Mouse (Mus musculus) stomach, postnatal 0 days (tissue): ENCODE data around the gene N4bp2l2. TPM values are rescaled to one million over a fixed set of nuclear protein-coding genes. Genes with fewer than 3 reads are reported as not detected.
A peak's percentile ranks its signal among the peaks of the same experiment; 100 is the strongest.

Experiments used
- ATAC-seq: fragments of 200-750 bp; cut with Nextera tagmentation; 2 replicates; pipeline ENCODE4 v1.8.0; 2017; ENCODE audit not compliant: low FRiP score, low TSS enrichment
- DNase-seq: peaks from one replicate; pipeline ENCODE4 v3.0.0-alpha.2; 2016; ENCODE audit warnings: low spot score
- H3K27ac ChIP-seq: fragments of 300-500 bp; sonication (generic); replicated peaks from 2 replicates; pipeline ENCODE4 v1.5.1; 2014; ENCODE audit warnings: mild to moderate bottlenecking, control low read depth
- H3K27me3 ChIP-seq: fragments of 300-500 bp; sonication (generic); 2 replicates; pipeline ENCODE4 v1.6.1; 2014; ENCODE audit warnings: low read length; ENCODE audit not compliant: control insufficient read depth, insufficient read depth
- H3K36me3 ChIP-seq: fragments of 300-500 bp; sonication (generic); 2 replicates; pipeline ENCODE4 v1.6.1; 2014; ENCODE audit warnings: low read length, mixed read lengths; ENCODE audit not compliant: control insufficient read depth, insufficient read depth
- H3K4me1 ChIP-seq: fragments of 300-500 bp; sonication (generic); replicated peaks from 2 replicates; pipeline ENCODE4 v1.6.1; 2014; ENCODE audit warnings: antibody characterized with exemption; ENCODE audit not compliant: control insufficient read depth, insufficient read depth
- H3K4me2 ChIP-seq: fragments of 300-500 bp; sonication (generic); replicated peaks from 2 replicates; pipeline ENCODE4 v1.6.1; 2014; ENCODE audit warnings: low read depth, mild to moderate bottlenecking, control low read depth, moderate library complexity
- H3K4me3 ChIP-seq: fragments of 300-500 bp; sonication (generic); 2 replicates; pipeline ENCODE4 v1.5.1; 2014; ENCODE audit warnings: low read depth, low read length, control low read depth
- H3K9ac ChIP-seq: fragments of 300-500 bp; sonication (generic); 2 replicates; pipeline ENCODE4 v1.6.1; 2014; ENCODE audit warnings: mild to moderate bottlenecking, low read length, control low read depth, mixed read lengths
- H3K9me3 ChIP-seq: fragments of 300-500 bp; sonication (generic); 2 replicates; pipeline ENCODE4 v1.6.1; 2016; ENCODE audit warnings: low read length; ENCODE audit not compliant: control insufficient read depth
- CTCF ChIP-seq: IDR thresholded peaks from 2 replicates; pipeline ENCODE4 v1.5.1; 2016; ENCODE audit warnings: antibody characterized with exemption, low read depth, mild to moderate bottlenecking, moderate library complexity
- EP300 ChIP-seq: optimal IDR thresholded peaks from 2 replicates; pipeline ENCODE3; 2016; ENCODE audit warnings: antibody characterized with exemption
- WGBS: fragments of 180-500 bp; shearing (Covaris S2); extraction: QIAGEN DNeasy Blood & Tissue Kit; methylation state at CpG from one replicate; pipeline ENCODE4 v1.1.7; 2014; 5-methylcytosine and 5-hydroxymethylcytosine counted together
- polyA plus RNA-seq: library from polyadenylated mRNA; unstranded; fragments of >200 nt; fragmentation: Nextera tagmentation; extraction: Ambion mirVana; gene quantifications from 2 replicates; pipeline ENCODE4 v1.2.1, GENCODE M21; 2015

The N4bp2l2 gene
- polyA plus RNA-seq, 1 experiment from 2014 or later, result 32.1 TPM

DNA sequence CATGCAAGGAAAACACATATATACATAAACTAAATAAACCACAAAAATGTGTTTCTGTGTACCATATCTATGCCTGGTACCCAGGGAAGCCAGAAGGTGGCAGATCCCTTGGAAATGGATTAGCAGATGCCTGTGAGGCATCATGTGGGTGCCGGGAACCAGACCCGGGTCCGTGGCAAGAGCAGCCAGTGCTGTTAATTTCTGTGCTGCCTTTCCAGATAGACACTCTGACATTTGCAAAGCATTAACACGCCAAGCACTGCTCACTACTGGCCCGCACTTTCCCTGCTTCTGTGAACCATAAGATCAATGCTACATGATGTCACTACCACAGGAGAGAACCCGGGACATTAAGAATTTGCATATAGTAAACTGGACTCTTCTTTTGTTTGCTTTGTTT, 59.9 kb downstream of the N4bp2l2 start:
- Histone ChIP-seq H3K27ac (no peak overlapping the region), H3K4me1 (no peaks in the 10 kb centered on the region), H3K4me2 (no peak overlapping the region), H3K4me3 (no peak overlapping the region), H3K36me3 (no peaks in the 10 kb centered on the region), H3K9me3 (no peaks in the 10 kb centered on the region), H3K27me3 (no peaks in the 10 kb centered on the region), H3K9ac (no peak overlapping the region)
- over 99% methylated on average over 6 of the region's 6 CpGs for WGBS
- ATAC-seq (no peak), DNase-seq (no peak)
- no peak for TF ChIP-seq EP300

DNA sequence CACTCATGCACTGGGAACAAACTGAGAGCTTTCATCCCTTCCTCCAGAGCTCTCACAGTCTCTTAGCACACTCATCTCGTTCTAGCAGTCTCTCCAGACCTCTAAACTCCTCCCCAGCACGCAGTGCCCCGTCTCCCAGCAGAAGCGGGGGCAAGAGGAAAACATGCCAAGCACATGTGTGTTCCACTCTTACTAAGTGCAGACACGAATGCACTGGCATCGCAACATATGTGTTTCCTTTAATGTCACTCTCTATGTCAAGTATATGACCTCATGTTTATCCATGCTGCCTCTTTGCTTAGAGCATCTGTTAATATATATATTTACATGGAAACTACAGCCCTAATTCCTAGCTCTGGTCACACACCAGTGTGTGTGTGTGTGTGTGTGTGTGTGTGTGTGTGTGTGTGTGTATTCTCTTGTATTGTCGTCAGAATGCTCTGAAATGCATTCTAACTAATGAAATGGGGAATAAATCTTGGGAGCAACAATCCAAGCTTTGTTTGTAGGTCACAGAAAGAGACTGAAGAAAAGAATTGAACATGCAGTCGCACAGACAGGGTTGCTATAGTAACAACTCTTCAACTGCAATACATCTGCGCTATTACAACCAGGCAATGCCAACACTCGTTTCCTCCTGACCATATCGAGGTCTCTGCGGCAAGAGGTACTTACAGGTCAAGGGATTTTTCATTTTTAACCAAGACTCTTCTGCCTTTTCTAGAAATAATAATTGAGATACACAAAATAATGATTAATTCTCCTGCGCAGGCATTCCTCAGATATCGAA, 64.3 kb downstream of the N4bp2l2 start:
- Histone ChIP-seq H3K4me2 (0 out of 2 replicates have a peak overlapping the region, but pooled peaks have one; percentile 14), H3K27ac (no peak overlapping the region; the same call in 1 of the 2 replicates), H3K9me3 (no peaks in the 10 kb centered on the region), H3K4me1 (no peaks in the 10 kb centered on the region), H3K9ac (no peak overlapping the region), H3K27me3 (no peaks in the 10 kb centered on the region), H3K4me3 (no peak overlapping the region), H3K36me3 (no peaks in the 10 kb centered on the region)
- TF ChIP-seq EP300, result no peak
- TF ChIP-seq CTCF, result no peak
- 70% methylated on average over 14 of the region's 14 CpGs for WGBS
- ATAC-seq, result no peak
- DNase-seq, result no peak

DNA sequence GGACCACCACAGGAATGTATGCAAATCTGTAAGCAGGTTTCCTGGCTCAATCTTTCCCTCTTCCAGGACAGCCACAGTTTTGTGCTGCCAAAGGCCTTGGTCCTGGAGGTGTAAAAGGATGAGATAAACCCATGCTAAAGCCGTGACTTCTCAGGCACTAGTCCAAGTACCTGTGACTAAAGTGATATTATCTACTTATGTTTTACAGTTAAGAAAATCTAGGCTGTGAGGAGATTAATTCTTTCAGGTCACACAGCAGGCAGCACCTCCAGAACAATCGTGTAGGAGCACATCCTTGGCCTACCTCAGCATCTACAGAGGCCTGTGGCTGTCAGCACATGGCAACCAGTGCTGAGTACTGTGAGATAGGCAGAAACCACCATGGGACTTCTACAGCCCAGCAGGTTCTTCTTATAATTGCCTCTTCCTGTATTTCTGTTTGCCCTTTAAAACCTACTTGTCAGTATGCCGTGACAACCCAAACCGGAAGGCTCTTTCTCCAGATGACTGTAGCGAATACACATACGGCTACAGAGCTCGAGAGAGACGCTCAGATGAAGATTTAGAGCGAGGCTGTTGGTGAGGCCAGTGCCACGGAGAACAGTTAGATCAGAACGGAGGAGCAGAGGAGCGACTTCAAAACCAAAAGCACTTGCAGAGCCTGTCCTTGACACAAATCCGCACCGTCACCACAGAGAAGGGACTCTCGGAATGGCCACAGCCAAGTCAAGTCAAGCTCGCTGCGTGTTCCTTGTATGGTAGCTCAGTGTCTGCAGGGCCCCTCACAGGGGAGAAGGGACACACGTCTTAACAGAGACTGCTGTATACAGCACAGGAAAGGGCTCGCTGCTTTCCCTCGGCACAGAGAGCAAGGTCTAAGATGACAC, 65.2 kb downstream of the N4bp2l2 start:
- Histone ChIP-seq H3K4me1 (no peaks in the 10 kb centered on the region), H3K27me3 (no peaks in the 10 kb centered on the region), H3K4me2 (0 out of 2 replicates have a peak overlapping the region, but pooled peaks have one; percentile 14), H3K27ac (no peak overlapping the region; the same call in 1 of the 2 replicates), H3K9me3 (no peaks in the 10 kb centered on the region), H3K4me3 (no peak overlapping the region), H3K36me3 (no peaks in the 10 kb centered on the region), H3K9ac (no peak overlapping the region)
- 60% methylated on average over 20 of the region's 20 CpGs for WGBS
- no peak for TF ChIP-seq EP300
- no peak for TF ChIP-seq CTCF
- DNase-seq (no peak), ATAC-seq (no peak)

DNA sequence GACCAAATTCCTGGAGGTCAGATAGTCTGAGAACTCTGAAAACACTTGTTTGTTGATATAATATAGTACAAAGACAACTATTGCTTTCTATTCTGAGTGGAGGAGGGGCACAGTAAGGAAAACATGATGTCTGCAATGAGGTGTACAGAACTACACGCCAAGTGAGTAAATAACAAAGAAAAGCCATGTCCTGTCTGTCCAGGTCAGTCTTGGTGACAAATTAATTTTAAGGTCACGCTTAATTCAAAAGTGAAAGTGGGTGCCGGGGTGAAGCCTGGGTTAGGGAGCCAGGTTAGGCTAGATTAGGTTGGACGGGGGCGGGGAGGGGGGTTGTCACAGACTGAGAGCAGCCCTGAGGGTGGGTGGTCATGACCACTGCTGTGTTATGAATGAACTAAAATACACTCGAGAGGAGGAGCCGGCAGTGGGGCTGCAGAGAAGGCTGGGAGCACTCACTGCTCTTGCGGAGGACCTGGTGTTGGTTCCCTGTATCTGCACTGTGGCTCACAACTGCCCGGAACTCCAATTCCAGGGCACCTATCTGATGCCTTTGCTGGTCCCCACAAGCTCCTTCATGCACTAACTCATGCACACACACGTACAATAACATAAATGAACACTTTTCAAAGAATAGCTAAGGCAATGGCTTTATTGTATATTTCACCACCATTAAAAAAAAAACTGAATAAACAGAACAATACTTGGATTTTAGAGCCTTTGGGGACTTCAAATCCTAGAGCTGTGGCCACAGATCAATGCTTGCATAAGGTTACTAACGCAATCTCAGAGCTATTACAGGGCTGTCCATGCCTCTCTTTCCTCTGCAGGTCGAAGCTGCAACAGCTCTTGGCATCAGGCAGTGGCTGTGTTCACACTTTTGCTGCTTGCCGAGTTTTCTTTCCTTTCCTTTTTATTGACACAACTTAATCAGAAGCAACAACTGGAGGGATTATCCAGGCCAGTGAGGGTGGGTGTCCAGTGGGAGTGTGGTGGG, 66.4 kb downstream of the N4bp2l2 start:
- peak overlapping the region; percentile 4; the same call in 1 of the 2 replicates for H3K4me3 ChIP-seq
- H3K4me1 ChIP-seq, result no peaks in the 10 kb centered on the region
- H3K36me3 ChIP-seq, result no peaks in the 10 kb centered on the region
- no peak overlapping the region for H3K9ac ChIP-seq
- H3K27ac ChIP-seq, result no peak overlapping the region
- no peak overlapping the region; the same call in 1 of the 2 replicates for H3K4me2 ChIP-seq
- TF ChIP-seq EP300 (no peak), CTCF (no peak)
- 42% methylated on average over 13 of the region's 13 CpGs for WGBS
- ATAC-seq (no peak), DNase-seq (peak; percentile 25)
- no peaks in the 10 kb centered on the region for H3K9me3 ChIP-seq
- no peaks in the 10 kb centered on the region for H3K27me3 ChIP-seq
